Mouse (Mus musculus) macrophage (primary cell): ENCODE measurements around the gene Gapdh. TPM values are rescaled to one million over a fixed set of nuclear protein-coding genes. Genes with fewer than 3 reads are reported as not detected.
"Not testable (repeated sequence)": the region's sequence is repeated elsewhere in the genome, so short reads cannot be mapped to it uniquely, and the experiment has no call there.

Experiments
- H3K27ac ChIP-seq: fragments of 350-480 bp; formaldehyde crosslinking; 2 replicates; pipeline ENCODE4 v1.9.0; 2021
- H3K36me3 ChIP-seq: fragments of 350-480 bp; formaldehyde crosslinking; 2 replicates; pipeline ENCODE4 v1.9.0; 2021; ENCODE audit errors: inconsistent target
- H3K4me3 ChIP-seq: fragments of 350-480 bp; formaldehyde crosslinking; 2 replicates; pipeline ENCODE4 v1.9.0; 2021; ENCODE audit errors: inconsistent target
- H3K79me2 ChIP-seq: fragments of 350-480 bp; formaldehyde crosslinking; 2 replicates; pipeline ENCODE4 v1.9.0; 2021; ENCODE audit errors: inconsistent target
- WGBS: methylation state at CpG from one replicate; pipeline ENCODE4 v1.1.7; 2026; ENCODE audit warnings: inconsistent platforms; ENCODE audit not compliant: missing documents; 5-methylcytosine and 5-hydroxymethylcytosine counted together
- polyA plus RNA-seq: library from polyadenylated mRNA; stranded (reverse); fragments of 250-400 nt; gene quantifications from 3 replicates; pipeline ENCODE4 v1.2.4, GENCODE M21; 2018; ENCODE audit warnings: inconsistent platforms

The Gapdh gene
- polyA plus RNA-seq, 1 experiment from 2014 or later: 2,484 TPM

DNA sequence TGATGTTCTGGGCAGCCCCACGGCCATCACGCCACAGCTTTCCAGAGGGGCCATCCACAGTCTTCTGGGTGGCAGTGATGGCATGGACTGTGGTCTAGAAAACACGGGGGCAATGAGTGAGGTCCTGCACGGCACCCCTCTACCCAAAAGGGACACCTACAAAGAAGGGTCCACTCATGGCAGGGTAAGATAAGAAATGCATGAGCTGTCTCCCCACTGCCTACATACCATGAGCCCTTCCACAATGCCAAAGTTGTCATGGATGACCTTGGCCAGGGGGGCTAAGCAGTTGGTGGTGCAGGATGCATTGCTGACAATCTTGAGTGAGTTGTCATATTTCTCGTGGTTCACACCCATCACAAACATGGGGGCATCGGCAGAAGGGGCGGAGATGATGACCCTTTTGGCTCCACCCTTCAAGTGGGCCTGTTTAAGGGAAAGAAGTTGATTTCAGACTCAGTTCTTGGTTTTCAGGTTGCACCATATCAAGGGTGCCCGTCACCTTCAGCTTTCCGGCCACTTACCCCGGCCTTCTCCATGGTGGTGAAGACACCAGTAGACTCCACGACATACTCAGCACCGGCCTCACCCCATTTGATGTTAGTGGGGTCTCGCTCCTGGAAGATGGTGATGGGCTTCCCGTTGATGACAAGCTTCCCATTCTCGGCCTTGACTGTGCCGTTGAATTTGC, 3.5 kb downstream of the Gapdh start:
- WGBS: 77% methylated on average over 6 of the region's 16 CpGs
- Histone ChIP-seq H3K36me3 (peaks cover 28% of the 10 kb centered on the region; the same call in 1 of the 2 replicates), H3K79me2 (peaks cover 30% of the 10 kb centered on the region)
- not testable (repeated sequence) for H3K4me3 ChIP-seq, H3K27ac ChIP-seq

DNA sequence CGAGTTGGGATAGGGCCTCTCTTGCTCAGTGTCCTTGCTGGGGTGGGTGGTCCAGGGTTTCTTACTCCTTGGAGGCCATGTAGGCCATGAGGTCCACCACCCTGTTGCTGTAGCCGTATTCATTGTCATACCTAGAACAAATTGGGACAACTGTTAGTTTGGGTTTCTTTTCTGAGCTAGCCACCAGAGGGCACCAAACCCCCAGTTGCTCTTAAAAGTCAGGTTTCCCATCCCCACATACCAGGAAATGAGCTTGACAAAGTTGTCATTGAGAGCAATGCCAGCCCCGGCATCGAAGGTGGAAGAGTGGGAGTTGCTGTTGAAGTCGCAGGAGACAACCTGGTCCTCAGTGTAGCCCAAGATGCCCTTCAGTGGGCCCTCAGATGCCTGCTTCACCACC, 4.3 kb downstream of the Gapdh start:
- H3K27ac ChIP-seq, H3K4me3 ChIP-seq: not testable (repeated sequence)
- WGBS: 34% methylated on average over 3 of the region's 5 CpGs
- peaks cover 34% of the 10 kb centered on the region; the same call in 1 of the 2 replicates for H3K36me3 ChIP-seq
- H3K79me2 ChIP-seq: peaks cover 30% of the 10 kb centered on the region

DNA sequence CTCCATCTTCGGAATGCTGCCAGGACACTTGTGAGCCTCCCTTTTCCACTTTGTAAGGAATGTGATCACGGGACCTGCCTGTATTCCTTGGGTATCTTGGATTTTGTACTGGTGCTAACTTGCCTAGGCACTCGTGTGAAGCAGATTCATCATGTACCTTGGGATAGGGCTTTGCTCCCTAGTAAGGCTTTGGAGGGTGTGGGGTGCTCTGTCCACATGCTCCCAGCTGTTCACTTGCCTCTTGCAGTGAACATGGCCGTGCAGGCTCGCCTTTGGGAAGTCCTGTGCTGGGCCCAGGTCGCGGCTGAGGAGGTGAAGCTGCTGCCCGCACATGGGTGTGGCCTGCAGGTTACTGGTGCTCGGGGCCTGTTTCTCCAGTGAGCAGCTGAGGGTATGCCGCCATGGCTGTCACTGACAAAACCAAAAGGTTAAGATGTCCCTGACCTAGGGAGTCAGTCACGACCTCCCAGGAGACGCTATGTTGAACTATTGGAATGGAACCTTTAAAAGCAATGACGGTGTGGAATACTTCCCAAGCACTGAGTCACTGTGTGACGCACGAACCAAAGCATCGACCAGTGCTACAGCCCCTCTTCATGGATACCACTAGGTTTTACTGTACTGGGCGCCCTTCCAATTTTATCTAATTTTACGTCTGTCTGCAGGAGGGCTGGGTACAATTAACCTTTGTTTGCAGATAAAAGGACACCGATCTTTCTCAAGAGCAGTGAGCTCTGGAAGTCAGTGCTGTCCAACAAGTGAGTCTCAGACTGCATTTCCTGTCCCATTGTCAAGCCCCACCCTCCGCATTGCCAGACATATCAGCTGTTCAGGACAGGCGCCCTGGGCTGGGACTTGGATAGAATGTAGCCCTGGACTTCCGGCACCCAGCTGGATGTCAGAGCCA, 5.2 kb downstream of the Gapdh start:
- no peak overlapping the region for H3K27ac ChIP-seq
- H3K4me3 ChIP-seq: no peak overlapping the region
- peaks cover 39% of the 10 kb centered on the region; the same call in 1 of the 2 replicates for H3K36me3 ChIP-seq
- 73% methylated on average over 21 of the region's 22 CpGs for WGBS
- peaks cover 30% of the 10 kb centered on the region for H3K79me2 ChIP-seq

DNA sequence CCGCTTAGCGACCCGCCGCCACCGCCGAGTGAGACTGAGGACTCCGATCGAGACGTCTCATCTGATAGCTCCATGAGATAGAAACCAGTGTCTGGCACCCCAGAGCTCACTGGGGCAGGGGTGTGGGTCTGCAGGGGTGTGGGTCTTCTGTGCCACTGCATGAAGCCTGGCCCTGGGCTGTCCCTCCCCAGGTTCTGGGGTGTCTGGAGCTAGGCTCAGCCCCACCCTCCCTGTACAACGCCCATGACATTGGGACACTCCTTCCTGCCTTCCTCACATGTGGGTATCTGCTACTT, 5.8 kb downstream of the Gapdh start:
- Histone ChIP-seq H3K36me3 (peaks cover 45% of the 10 kb centered on the region), H3K4me3 (no peak overlapping the region), H3K79me2 (peaks cover 30% of the 10 kb centered on the region), H3K27ac (no peak overlapping the region)
- WGBS: 85% methylated on average over 10 of the region's 10 CpGs

DNA sequence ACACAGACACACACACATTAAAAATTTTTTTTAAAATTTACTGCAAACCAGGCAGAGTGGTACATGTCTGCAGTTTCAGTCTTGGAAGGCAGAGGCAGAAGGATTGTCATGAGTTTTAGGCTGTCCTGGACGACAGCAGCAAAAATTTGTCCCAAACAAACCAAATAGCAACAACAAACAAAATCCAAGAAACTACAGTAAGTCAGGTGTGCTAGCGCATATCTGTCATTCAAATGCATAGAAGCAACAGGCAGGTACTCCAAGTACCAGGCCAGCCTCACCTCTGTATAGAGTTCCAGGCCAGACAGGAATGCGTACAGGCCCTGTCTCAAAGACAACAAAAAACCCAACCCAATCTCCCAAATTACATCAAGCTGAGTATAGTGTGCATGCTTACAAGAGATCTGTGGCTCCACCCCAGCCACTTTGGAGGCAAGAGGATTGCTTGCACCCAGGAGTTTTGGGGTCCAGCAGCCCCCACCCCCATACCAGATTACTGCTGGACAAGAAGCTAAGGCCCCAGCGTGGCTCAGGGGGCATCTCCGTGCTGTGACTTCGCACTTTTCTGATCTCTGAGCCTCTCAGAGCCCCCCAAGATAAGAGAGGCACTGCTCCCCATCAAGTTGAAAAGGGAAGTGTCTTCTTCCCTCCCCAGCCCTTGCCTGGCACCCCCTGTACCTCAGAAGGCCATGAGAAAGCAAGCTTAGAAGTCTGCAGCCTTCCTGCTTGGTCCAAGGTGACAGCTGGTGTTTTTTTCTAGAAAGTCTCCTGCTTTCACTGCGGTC, 6.3 kb downstream of the Gapdh start:
- Histone ChIP-seq H3K27ac (no peak overlapping the region), H3K36me3 (peaks cover 48% of the 10 kb centered on the region), H3K4me3 (no peak overlapping the region), H3K79me2 (peaks cover 25% of the 10 kb centered on the region)
- 92% methylated on average over 7 of the region's 7 CpGs for WGBS

DNA sequence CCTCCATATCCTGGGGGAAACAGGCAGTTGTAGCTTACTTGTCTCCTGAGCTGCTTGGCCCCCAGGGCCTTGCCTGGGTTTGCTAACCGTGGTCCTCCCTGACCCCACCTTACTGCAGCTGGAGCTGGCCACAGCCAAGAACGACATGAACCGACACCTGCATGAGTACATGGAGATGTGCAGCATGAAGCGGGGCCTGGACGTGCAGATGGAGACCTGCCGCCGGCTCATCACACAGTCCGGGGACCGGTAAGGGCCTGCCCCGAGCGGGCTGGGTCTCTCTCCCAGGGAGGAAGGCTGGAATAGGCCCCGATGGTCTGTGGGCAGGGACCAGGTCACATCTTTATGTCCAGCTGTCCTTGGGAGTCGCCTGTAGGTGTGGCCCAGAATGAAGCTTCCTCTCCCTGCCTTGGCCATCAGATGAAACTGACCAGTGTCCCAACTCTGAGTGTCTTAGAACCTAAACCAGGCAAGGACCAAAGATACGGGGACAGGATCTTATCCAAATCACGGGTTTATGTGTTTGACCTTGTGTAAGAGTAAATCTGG, 7.2 kb downstream of the Gapdh start:
- H3K79me2 ChIP-seq: peaks cover 16% of the 10 kb centered on the region
- H3K36me3 ChIP-seq: peaks cover 48% of the 10 kb centered on the region
- no peak overlapping the region for H3K4me3 ChIP-seq
- H3K27ac ChIP-seq: no peak overlapping the region
- 98% methylated on average over 4 of the region's 15 CpGs for WGBS

DNA sequence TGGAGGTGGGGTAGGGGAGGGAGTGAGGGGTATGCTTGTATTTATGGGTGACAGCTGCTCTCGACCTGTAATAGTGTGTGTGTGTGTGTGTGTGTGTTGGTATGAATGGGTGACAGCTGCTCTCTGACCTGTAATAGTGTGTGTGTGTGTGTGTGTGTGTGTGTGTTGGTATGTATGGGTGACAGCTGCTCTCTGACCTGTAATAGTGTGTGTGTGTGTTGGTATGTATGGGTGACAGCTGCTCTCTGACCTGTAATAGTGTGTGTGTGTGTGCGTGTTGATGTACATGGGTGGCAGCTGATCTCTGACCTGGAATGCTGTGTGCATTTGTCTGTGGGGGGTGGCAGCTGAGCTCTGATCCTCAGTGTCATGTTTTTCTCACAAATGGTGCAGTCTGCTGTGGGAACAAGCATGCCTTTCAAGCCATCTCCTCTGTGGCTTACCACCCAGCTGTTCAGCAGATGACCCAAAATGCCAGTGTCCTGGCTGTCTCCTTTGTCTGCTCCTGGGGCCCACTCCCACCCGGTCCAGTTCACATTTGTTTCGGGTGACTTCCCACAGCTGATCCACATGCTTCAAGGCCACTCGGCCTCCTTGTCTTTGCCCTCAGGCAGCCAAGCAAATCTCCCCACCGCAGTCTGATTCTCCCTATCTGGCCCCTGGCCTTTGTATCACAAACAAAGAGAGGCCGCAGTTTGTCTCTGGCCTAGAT, 9.2 kb downstream of the Gapdh start:
- no peaks in the 10 kb centered on the region; the same call in 1 of the 2 replicates for H3K79me2 ChIP-seq
- 100% methylated on average over 7 of the region's 7 CpGs for WGBS
- H3K27ac ChIP-seq: no peak overlapping the region
- H3K4me3 ChIP-seq: no peak overlapping the region
- H3K36me3 ChIP-seq: peaks cover 65% of the 10 kb centered on the region

DNA sequence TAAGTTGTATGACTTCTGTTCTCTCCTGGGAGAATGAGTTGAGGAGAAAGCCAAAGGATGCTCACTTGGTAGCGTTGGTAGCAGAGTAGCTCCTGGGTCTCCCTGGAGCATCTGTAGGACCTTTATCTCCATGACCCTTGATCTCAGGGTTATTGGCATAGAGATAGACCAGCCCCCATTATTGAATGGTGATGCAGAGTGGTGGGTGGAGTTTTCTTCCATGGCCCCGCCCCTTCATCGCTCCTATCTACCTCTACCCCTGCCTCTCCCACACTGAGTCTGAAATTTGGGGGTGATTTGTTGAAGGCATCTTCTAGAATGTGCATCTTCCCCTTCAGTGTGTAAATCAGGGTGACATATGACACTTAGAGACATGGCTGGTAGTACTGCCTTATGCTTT, 9.8 kb downstream of the Gapdh start:
- Histone ChIP-seq H3K79me2 (peaks cover 2% of the 10 kb centered on the region; the same call in 1 of the 2 replicates), H3K4me3 (no peak overlapping the region), H3K27ac (no peak overlapping the region), H3K36me3 (peaks cover 70% of the 10 kb centered on the region)
- WGBS: 81% methylated on average over 3 of the region's 3 CpGs

DNA sequence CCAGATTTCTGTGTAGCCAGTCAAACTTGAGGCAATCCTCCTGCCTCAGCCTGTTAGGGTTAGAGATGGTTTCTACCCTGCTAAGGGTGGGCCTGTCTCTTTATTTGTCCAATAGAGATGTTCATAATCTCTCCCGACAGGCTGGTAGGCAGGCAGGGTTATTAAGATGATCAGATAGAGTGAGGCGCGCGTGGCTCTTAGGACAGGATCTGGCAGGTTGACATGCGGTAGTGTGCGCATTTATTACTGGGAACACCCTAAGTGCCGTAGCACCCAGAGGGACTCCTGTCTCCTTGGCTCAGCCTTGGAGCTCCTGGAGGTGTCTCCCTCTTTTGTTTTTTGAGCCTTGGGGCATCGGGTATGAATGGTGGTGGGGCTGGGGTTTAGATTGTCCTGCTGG, 11.0 kb downstream of the Gapdh start:
- H3K36me3 ChIP-seq: peaks cover 65% of the 10 kb centered on the region
- no peak overlapping the region for H3K27ac ChIP-seq
- WGBS: 94% methylated on average over 8 of the region's 8 CpGs
- no peak overlapping the region for H3K4me3 ChIP-seq
- peaks cover 14% of the 10 kb centered on the region for H3K79me2 ChIP-seq

DNA sequence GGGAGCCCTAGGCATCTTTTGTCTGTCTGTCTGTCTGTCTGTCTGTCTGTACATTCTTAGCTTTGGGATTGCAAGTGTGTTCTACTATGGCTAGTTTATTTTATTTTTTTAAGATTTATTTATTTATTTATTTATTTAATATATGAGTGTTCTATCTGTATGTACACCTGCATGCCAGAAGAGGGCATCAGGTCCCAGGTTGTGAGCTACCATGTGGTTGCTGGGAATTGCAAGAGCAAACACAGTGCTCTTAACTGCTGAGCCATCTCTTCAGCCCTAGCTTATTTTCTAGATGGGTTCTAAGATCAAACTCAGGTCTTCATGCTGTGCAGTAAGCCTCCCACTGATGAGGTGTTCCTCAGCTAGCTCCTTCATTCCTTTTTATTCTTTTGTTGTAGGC, 11.7 kb downstream of the Gapdh start:
- Histone ChIP-seq H3K36me3 (peaks cover 62% of the 10 kb centered on the region), H3K27ac (no peak overlapping the region), H3K4me3 (no peak overlapping the region), H3K79me2 (peaks cover 21% of the 10 kb centered on the region)

DNA sequence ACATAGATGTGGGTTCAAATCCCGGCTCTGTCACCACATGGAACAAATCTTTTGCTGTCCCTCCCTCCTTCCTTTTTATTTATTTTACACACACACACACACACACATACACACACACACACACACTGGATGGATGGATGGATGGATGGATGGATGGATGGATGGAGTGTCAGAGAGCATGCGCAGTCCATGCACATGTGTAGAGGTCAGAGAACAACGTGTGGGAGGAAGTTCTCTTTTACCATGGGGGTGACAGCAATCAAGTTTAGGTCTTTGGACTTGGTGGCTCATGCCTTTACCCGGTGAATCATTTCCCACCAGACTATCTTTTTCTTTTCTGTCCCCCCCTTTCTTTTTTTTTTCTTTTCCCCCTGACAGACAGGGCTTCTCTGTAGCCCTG, 12.6 kb downstream of the Gapdh start:
- no peak overlapping the region for H3K27ac ChIP-seq
- WGBS: 70% methylated on average over 3 of the region's 4 CpGs
- no peak overlapping the region for H3K4me3 ChIP-seq
- H3K79me2 ChIP-seq: peaks cover 30% of the 10 kb centered on the region
- peaks cover 57% of the 10 kb centered on the region for H3K36me3 ChIP-seq

DNA sequence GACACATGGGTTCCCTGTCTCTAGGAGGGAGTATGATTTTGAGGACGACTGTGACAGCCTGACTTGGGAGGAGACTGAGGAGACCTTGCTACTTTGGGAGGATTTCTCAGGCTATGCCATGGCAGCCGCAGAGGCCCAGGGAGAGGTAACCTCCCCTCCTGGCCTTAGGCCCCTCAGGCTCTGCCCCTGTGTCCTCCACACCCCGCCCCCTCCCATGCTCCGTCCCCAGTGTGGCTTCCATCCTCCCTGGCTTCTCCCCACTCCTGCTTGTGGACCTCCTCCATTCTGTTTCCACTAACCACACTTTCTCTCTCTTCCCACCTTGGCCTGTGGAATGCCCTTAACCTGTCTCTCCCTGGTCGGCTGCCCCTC, 13.3 kb downstream of the Gapdh start:
- H3K36me3 ChIP-seq: peaks cover 53% of the 10 kb centered on the region
- 91% methylated on average over 5 of the region's 5 CpGs for WGBS
- H3K27ac ChIP-seq: no peak overlapping the region
- peaks cover 36% of the 10 kb centered on the region for H3K79me2 ChIP-seq
- no peak overlapping the region for H3K4me3 ChIP-seq

DNA sequence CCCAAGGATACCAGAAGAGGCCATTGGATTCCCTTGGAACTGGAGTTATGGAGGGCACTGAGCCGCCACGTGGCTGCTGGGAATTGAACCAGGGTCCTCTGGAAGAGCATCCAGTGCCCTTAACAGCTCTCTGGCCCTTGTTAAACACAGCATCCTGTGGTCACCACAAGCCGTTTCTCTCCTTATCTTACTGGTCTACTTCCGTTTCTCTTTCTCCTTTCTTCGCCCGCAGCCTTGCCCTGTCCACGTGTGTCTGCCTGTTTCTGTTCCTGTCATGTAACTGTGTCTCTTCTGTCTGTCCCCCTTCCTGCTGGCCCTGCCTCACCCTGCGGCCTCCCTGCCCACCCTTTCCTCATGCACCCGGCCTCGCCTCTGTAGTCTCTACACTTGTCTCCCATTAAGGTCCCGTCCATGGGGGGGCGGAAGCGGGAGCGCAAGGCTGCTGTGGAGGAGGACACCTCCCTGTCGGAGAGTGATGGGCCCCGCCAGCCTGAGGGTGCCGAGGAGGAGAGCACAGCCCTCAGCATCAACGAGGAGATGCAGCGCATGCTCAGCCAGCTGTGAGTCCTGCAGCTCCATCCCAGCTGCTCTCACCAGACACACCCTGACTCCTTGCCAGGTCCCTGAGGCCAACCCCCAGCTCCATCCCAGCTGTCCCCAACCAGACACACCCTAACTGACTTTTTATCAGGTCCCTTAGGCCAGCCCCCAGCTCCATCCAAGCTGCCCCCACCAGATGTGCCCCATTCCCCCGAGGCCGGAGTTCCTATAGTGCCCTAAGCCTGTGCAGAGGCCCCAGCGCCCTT, 13.9 kb downstream of the Gapdh start:
- Histone ChIP-seq H3K4me3 (no peak overlapping the region), H3K27ac (no peak overlapping the region), H3K79me2 (peaks cover 42% of the 10 kb centered on the region), H3K36me3 (peaks cover 47% of the 10 kb centered on the region)
- WGBS: 75% methylated on average over 22 of the region's 22 CpGs
